ENCODE assay signal across 18 mouse cellular contexts in the genomic region with DNA sequence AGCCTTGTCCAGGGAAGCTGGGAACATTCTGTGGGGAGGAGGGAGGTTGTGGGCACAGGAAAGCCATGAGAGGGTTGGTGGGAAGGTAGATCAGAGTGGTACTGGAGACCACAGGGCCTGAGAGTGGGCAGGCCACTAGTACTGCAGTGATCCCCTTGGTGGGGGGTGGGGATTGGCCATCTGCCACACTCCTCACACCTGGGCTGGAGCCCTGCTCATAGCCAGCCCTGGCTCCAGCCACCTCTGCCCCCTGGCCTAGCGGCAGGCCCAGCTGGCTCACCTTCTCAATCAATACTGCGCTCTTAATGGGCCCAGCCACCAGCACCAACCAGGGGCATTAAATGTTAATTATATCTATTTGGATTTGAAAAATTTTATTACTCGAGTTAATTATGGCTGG.
DNase-seq lines count a peak whose midpoint lies in the region; ATAC-seq and TF ChIP-seq lines count a peak whose summit lies in the region.
"Had no signal": no experiment of that assay in that cellular context is flagged by ENCODE, and none has a peak within 500 bp of the region (broad histone marks: within the 10 kb centered on the region; RNA-seq: fewer than 3 reads in every experiment).

No protein-coding gene starts in this region.

- WGBS in embryonic facial prominence, embryonic 12.5 days, result 83% methylated on average over 3 of the region's 3 CpGs
- WGBS in embryonic facial prominence, embryonic 10.5 days, result 78% methylated on average over 3 of the region's 3 CpGs
- WGBS in lung, embryonic 15.5 days, result 87% methylated on average over 3 of the region's 3 CpGs
- 79% methylated on average over 3 of the region's 3 CpGs for WGBS in lung, postnatal 0 days
- 50% methylated on average over 3 of the region's 3 CpGs for WGBS in intestine, embryonic 16.5 days
- whole genome bisulfite sequencing in neural tube, embryonic 12.5 days, result 23% methylated on average over 3 of the region's 3 CpGs

- H3K4me1 ChIP-seq in embryonic facial prominence, embryonic 12.5 days, result 0 out of 2 replicates have a peak, but pooled peaks cover 2% of the 10 kb centered on the region
- peaks cover 22% of the 10 kb centered on the region for H3K4me1 ChIP-seq in embryonic facial prominence, embryonic 10.5 days
- H3K4me1 ChIP-seq in lung, embryonic 15.5 days, result no peaks in the 10 kb centered on the region
- no peaks in the 10 kb centered on the region for H3K4me1 ChIP-seq in lung, postnatal 0 days (ENCODE audit: insufficient read depth, low read depth, low read length)
- peaks cover 11% of the 10 kb centered on the region for H3K4me1 ChIP-seq in intestine, embryonic 16.5 days (ENCODE audit: control insufficient read depth, insufficient read depth, low read length)
- H3K4me1 ChIP-seq in neural tube, embryonic 12.5 days, result peaks cover 22% of the 10 kb centered on the region
- H3K4me1 ChIP-seq: forebrain, embryonic 15.5 days; heart, embryonic 13.5 days; liver, embryonic 13.5 days; megakaryocyte, embryonic 14.5 days had no signal

- no peaks in the 10 kb centered on the region for H3K27me3 ChIP-seq in embryonic facial prominence, embryonic 12.5 days
- H3K27me3 ChIP-seq in embryonic facial prominence, embryonic 10.5 days (replicated peaks; ENCODE audit: low read depth, poor library complexity, severe bottlenecking), result peaks cover 31% of the 10 kb centered on the region
- no peaks in the 10 kb centered on the region for H3K27me3 ChIP-seq in lung, embryonic 15.5 days
- H3K27me3 ChIP-seq in lung, postnatal 0 days (replicated peaks; ENCODE audit: insufficient read depth, low read length), result no peaks in the 10 kb centered on the region
- H3K27me3 ChIP-seq in intestine, embryonic 16.5 days (replicated peaks; ENCODE audit: control insufficient read depth, insufficient read depth, low read length), result peaks cover 26% of the 10 kb centered on the region
- H3K27me3 ChIP-seq in neural tube, embryonic 12.5 days (replicated peaks), result peaks cover 80% of the 10 kb centered on the region
- H3K27me3 ChIP-seq: forebrain, embryonic 15.5 days had no signal

- ATAC-seq in embryonic facial prominence, embryonic 12.5 days (ENCODE audit: insufficient number of reproducible peaks, insufficient read depth, low FRiP score, low TSS enrichment), result peak; percentile 59; the same call in 1 of the 2 replicates
- ATAC-seq in lung, embryonic 15.5 days (ENCODE audit: borderline replicate concordance, extremely low read depth, low FRiP score, low TSS enrichment), result peak; percentile 52; the same call in 1 of the 2 replicates
- no peak for ATAC-seq in lung, postnatal 0 days
- 0 out of 2 replicates have a peak, but pooled peaks have one; percentile 37 for ATAC-seq in intestine, embryonic 16.5 days
- peak; percentile 57; the same call in 1 of the 2 replicates for ATAC-seq in neural tube, embryonic 12.5 days (ENCODE audit: low FRiP score, low read depth)
- ATAC-seq in inflammation-experienced regulatory T-cells, adult 6 months, result no peak
- ATAC-seq: forebrain, embryonic 15.5 days had no signal

- H3K4me2 ChIP-seq in embryonic facial prominence, embryonic 12.5 days (replicated peaks), result no peak overlapping the region
- H3K4me2 ChIP-seq in lung, embryonic 15.5 days, result no peak overlapping the region
- H3K4me2 ChIP-seq in lung, postnatal 0 days (replicated peaks; ENCODE audit: low read depth, low read length), result no peak overlapping the region
- H3K4me2 ChIP-seq in intestine, embryonic 16.5 days (ENCODE audit: low read depth, low read length), result no peak overlapping the region
- H3K4me2 ChIP-seq in neural tube, embryonic 12.5 days (replicated peaks), result no peak overlapping the region
- H3K4me2 ChIP-seq: forebrain, embryonic 15.5 days; heart, embryonic 13.5 days; liver, embryonic 13.5 days had no signal

- no peaks in the 10 kb centered on the region for H3K36me3 ChIP-seq in embryonic facial prominence, embryonic 12.5 days
- H3K36me3 ChIP-seq in embryonic facial prominence, embryonic 10.5 days (replicated peaks), result no peaks in the 10 kb centered on the region
- no peaks in the 10 kb centered on the region for H3K36me3 ChIP-seq in lung, embryonic 15.5 days
- H3K36me3 ChIP-seq in lung, postnatal 0 days (ENCODE audit: insufficient read depth, low read length), result no peaks in the 10 kb centered on the region
- H3K36me3 ChIP-seq in intestine, embryonic 16.5 days (ENCODE audit: control insufficient read depth, insufficient read depth, low read length), result no peaks in the 10 kb centered on the region
- no peaks in the 10 kb centered on the region for H3K36me3 ChIP-seq in neural tube, embryonic 12.5 days
- H3K36me3 ChIP-seq: forebrain, embryonic 15.5 days; heart, embryonic 13.5 days; liver, embryonic 13.5 days had no signal

- no peak for TF ChIP-seq CTCF in lung, postnatal 0 days (IDR thresholded peaks at IDR 0.05)

- no peak overlapping the region for H3K9ac ChIP-seq in embryonic facial prominence, embryonic 12.5 days
- no peak overlapping the region for H3K9ac ChIP-seq in lung, embryonic 15.5 days
- no peak overlapping the region for H3K9ac ChIP-seq in lung, postnatal 0 days (replicated peaks; ENCODE audit: low read depth)
- no peak overlapping the region for H3K9ac ChIP-seq in intestine, embryonic 16.5 days (ENCODE audit: low read depth, low read length)
- no peak overlapping the region for H3K9ac ChIP-seq in neural tube, embryonic 12.5 days
- H3K9ac ChIP-seq: forebrain, embryonic 15.5 days; heart, embryonic 13.5 days; liver, embryonic 13.5 days had no signal

- no peak for DNase-seq in embryonic facial prominence, embryonic 10.5 days (ENCODE audit: low spot score)
- DNase-seq in lung, postnatal 0 days (ENCODE audit: low spot score), result no peak
- DNase-seq in spleen, adult 12 weeks (ENCODE audit: low spot score), result no peak
- DNase-seq: cerebellum, postnatal 10 days; heart, postnatal 36 days; kidney, adult 9 months; liver, embryonic 13.5 days; lung, postnatal 10 days; thymus, postnatal 14 days had no signal

- H3K9me3 ChIP-seq in embryonic facial prominence, embryonic 12.5 days, result no peaks in the 10 kb centered on the region
- H3K9me3 ChIP-seq in embryonic facial prominence, embryonic 10.5 days, result no peaks in the 10 kb centered on the region
- no peaks in the 10 kb centered on the region for H3K9me3 ChIP-seq in lung, embryonic 15.5 days
- H3K9me3 ChIP-seq in lung, postnatal 0 days (ENCODE audit: low read length), result no peaks in the 10 kb centered on the region
- no peaks in the 10 kb centered on the region for H3K9me3 ChIP-seq in intestine, embryonic 16.5 days (ENCODE audit: control insufficient read depth, low read length)
- H3K9me3 ChIP-seq in neural tube, embryonic 12.5 days, result no peaks in the 10 kb centered on the region
- H3K9me3 ChIP-seq: forebrain, embryonic 15.5 days; heart, embryonic 13.5 days; liver, embryonic 13.5 days had no signal

- no peak overlapping the region for H3K27ac ChIP-seq in embryonic facial prominence, embryonic 12.5 days
- no peak overlapping the region; the same call in 1 of the 2 replicates for H3K27ac ChIP-seq in embryonic facial prominence, embryonic 10.5 days (replicated peaks)
- H3K27ac ChIP-seq in lung, embryonic 15.5 days, result no peak overlapping the region
- H3K27ac ChIP-seq in lung, postnatal 0 days (ENCODE audit: low read length), result no peak overlapping the region
- no peak overlapping the region for H3K27ac ChIP-seq in intestine, embryonic 16.5 days (ENCODE audit: low read length)
- H3K27ac ChIP-seq in neural tube, embryonic 12.5 days, result no peak overlapping the region
- H3K27ac ChIP-seq: forebrain, embryonic 15.5 days; heart, embryonic 13.5 days; liver, embryonic 13.5 days had no signal

- no peak overlapping the region for H3K4me3 ChIP-seq in embryonic facial prominence, embryonic 12.5 days
- no peak overlapping the region for H3K4me3 ChIP-seq in embryonic facial prominence, embryonic 10.5 days
- H3K4me3 ChIP-seq in lung, embryonic 15.5 days, result no peak overlapping the region
- H3K4me3 ChIP-seq in lung, postnatal 0 days (ENCODE audit: low read depth, low read length), result no peak overlapping the region
- no peak overlapping the region for H3K4me3 ChIP-seq in intestine, embryonic 16.5 days (ENCODE audit: low read length)
- no peak overlapping the region for H3K4me3 ChIP-seq in neural tube, embryonic 12.5 days
- H3K4me3 ChIP-seq: erythroblast, embryonic 14.5 days; forebrain, embryonic 15.5 days; heart, embryonic 13.5 days; liver, embryonic 13.5 days; megakaryocyte, embryonic 14.5 days had no signal

- no peak for TF ChIP-seq EP300 in lung, postnatal 0 days (IDR thresholded peaks at IDR 0.05)

Comparison
In these comparisons a context has a peak if more than half of its experiments do, and no peak if none do; other contexts are left out.
1. ATAC-seq: peak in embryonic facial prominence, embryonic 12.5 days (single experiment), lung, embryonic 15.5 days (single experiment), intestine, embryonic 16.5 days (single experiment) and neural tube, embryonic 12.5 days (single experiment); none in lung, postnatal 0 days (single experiment) and inflammation-experienced regulatory T-cells, adult 6 months (single experiment).